Mouse (Mus musculus) lung, embryonic 15.5 days (tissue): Measurements from ENCODE around the gene Tvp23b. TPM values are rescaled to one million over a fixed set of nuclear protein-coding genes. Genes with fewer than 3 reads are reported as not detected.

ENCODE experiments used
- ATAC-seq: fragments of 200-750 bp; cut with Nextera tagmentation; 2 replicates; pipeline ENCODE4 v1.8.0; 2017; ENCODE audit warnings: moderate number of reproducible peaks, borderline replicate concordance; ENCODE audit not compliant: low FRiP score, low TSS enrichment; ENCODE audit errors: extremely low read depth
- H3K27ac ChIP-seq: fragments of 300-500 bp; sonication (generic); 2 replicates; pipeline ENCODE4 v1.5.1; 2015; ENCODE audit warnings: moderate library complexity, mild to moderate bottlenecking, inconsistent platforms
- H3K27me3 ChIP-seq: fragments of 300-500 bp; sonication (generic); 2 replicates; pipeline ENCODE4 v1.6.1; 2015; ENCODE audit warnings: inconsistent platforms
- H3K36me3 ChIP-seq: fragments of 300-500 bp; sonication (generic); 2 replicates; pipeline ENCODE4 v1.6.1; 2015; ENCODE audit warnings: inconsistent platforms
- H3K4me1 ChIP-seq: fragments of 300-500 bp; sonication (generic); 2 replicates; pipeline ENCODE4 v1.6.1; 2015; ENCODE audit warnings: inconsistent platforms
- H3K4me2 ChIP-seq: fragments of 300-500 bp; sonication (generic); 2 replicates; pipeline ENCODE4 v1.6.1; 2015; ENCODE audit warnings: inconsistent platforms, mild to moderate bottlenecking, moderate library complexity
- H3K4me3 ChIP-seq: fragments of 300-500 bp; sonication (generic); 2 replicates; pipeline ENCODE4 v1.5.1; 2015; ENCODE audit warnings: mild to moderate bottlenecking, inconsistent platforms
- H3K9ac ChIP-seq: fragments of 300-500 bp; sonication (generic); 2 replicates; pipeline ENCODE4 v1.6.1; 2015; ENCODE audit warnings: inconsistent platforms
- H3K9me3 ChIP-seq: fragments of 300-500 bp; sonication (generic); 2 replicates; pipeline ENCODE4 v1.6.1; 2016; ENCODE audit warnings: inconsistent platforms
- WGBS: fragments of 180-500 bp; shearing (Covaris S2); methylation state at CpG from one replicate; pipeline ENCODE4 v1.1.7; 2015; 5-methylcytosine and 5-hydroxymethylcytosine counted together
- polyA plus RNA-seq: library from polyadenylated mRNA; unstranded; fragments of >200 nt; fragmentation: Nextera tagmentation; extraction: Ambion mirVana; gene quantifications from 2 replicates; pipeline ENCODE4 v1.2.1, GENCODE M21; 2015

Tvp23b gene
- polyA plus RNA-seq, 1 experiment from 2014 or later, result 74.3 TPM

DNA sequence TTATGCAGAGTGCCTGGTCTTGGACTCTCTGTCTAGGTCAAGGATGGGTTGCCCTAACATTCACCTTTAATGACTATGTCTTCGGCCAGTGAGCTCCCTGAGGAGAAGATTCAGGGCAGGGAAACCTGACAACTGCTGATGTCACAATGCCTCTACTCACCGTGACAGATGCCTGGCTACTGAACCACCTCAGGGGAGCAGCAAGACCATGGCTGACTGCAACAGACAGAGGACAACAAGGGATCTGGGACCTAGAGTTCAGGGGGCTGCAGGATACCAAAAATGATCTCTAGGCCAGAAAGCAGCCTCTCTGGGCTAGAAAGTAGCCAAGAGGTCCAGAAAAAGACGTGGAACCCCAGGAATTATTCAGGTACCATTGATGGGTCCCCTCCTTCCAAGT is 71.8 kb downstream of the Tvp23b start, which contains the start of gene Cdrt4:
Gene Cdrt4 (plus strand): TSS at position 182 of the 400 bp plus-strand sequence.
- no peak within 1 kb of the TSS for H3K4me2 ChIP-seq
- H3K36me3 ChIP-seq, result no peaks in the 10 kb centered on the region
- no peak within 1 kb of the TSS for H3K9ac ChIP-seq
- WGBS, result 82% methylated on average over 3 of the region's 3 CpGs
- no peaks in the 10 kb centered on the region for H3K9me3 ChIP-seq
- no peak within 1 kb of the TSS for H3K27ac ChIP-seq
- H3K4me1 ChIP-seq, result no peaks in the 10 kb centered on the region
- no peak for ATAC-seq
- no peak within 1 kb of the TSS for H3K4me3 ChIP-seq
- no peaks in the 10 kb centered on the region for H3K27me3 ChIP-seq

DNA sequence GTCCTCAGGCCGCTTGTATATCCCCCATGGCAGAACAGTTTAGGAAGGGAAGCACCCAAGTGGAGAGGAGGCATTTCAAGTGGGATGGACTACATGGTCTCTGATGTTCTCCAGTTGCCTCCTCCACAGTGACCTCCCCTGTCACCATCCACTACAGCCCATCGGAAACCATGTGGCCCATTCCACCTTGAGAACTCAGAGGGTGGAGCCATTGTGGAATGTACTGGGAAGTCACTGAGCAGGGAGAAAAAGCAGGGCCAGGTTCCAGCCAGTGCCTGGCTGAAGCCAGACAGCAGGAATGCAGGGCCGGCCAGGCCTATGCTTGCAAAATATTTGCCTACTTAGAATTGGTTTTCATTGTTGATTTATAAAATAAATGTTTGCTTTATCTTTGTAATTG is 75.5 kb downstream of the Tvp23b start:
- peak overlapping the region; percentile 22; the same call in 1 of the 2 replicates for H3K27ac ChIP-seq
- no peaks in the 10 kb centered on the region for H3K4me1 ChIP-seq
- no peaks in the 10 kb centered on the region for H3K27me3 ChIP-seq
- H3K4me2 ChIP-seq, result no peak overlapping the region
- ATAC-seq, result no peak
- H3K9me3 ChIP-seq, result no peaks in the 10 kb centered on the region
- H3K9ac ChIP-seq, result no peak overlapping the region
- H3K36me3 ChIP-seq, result no peaks in the 10 kb centered on the region
- no peak overlapping the region for H3K4me3 ChIP-seq
- WGBS, result 74% methylated on average over 3 of the region's 3 CpGs

DNA sequence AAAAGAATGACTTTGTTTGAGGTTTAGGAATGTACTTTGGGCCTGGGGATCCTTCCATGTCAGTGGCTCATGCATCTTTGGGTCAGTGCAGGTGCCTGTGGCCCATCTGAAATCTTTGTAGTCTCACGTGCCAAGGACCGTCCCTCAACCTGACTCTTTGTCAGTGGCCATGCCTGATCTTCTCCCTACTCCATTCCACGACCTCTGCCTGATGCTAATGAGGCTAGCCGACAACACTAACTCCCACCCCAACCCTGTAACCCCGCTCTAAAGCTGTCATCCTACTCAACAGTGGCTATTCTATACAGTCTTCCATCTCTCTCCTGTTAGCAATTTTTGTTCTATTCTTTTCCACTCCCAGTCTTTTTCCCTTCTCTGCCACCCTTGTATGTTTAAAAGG is 75.9 kb downstream of the Tvp23b start:
- ATAC-seq, result no peak

DNA sequence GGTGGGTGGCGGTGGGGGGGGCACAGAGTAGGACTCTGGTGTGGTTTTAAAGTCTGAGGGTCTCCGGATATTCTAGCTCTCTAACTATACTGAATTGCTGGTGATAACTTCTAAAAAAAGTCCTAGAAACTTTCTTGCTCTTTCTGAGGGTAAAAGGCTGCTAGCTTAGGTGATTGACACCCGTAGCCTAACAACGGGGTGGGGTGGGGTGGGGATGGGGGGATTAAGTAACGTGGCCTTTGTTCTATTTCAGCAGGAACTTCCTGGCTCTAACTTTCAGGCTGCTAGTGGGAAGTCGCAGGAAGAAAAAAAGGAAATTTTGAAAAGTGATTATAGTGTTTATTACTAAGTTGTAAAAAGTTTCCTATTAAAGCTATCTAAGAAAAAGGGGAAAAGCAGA is 76.5 kb downstream of the Tvp23b start:
- H3K4me2 ChIP-seq, result no peak overlapping the region
- no peak overlapping the region for H3K4me3 ChIP-seq
- H3K27ac ChIP-seq, result no peak overlapping the region
- H3K9me3 ChIP-seq, result no peaks in the 10 kb centered on the region
- WGBS, result 44% methylated on average over 6 of the region's 6 CpGs
- H3K36me3 ChIP-seq, result no peaks in the 10 kb centered on the region
- no peaks in the 10 kb centered on the region for H3K27me3 ChIP-seq
- no peak for ATAC-seq
- no peak overlapping the region for H3K9ac ChIP-seq
- H3K4me1 ChIP-seq, result no peaks in the 10 kb centered on the region

More for the DNA sequence above, 75.9 kb downstream of the Tvp23b start:
- 84% methylated on average over 5 of the region's 5 CpGs for WGBS
- Histone ChIP-seq H3K4me1 (no peaks in the 10 kb centered on the region), H3K27ac (peak overlapping the region; percentile 22; the same call in 1 of the 2 replicates), H3K36me3 (no peaks in the 10 kb centered on the region), H3K9me3 (no peaks in the 10 kb centered on the region), H3K4me2 (no peak overlapping the region), H3K27me3 (no peaks in the 10 kb centered on the region), H3K4me3 (no peak overlapping the region), H3K9ac (no peak overlapping the region)

DNA sequence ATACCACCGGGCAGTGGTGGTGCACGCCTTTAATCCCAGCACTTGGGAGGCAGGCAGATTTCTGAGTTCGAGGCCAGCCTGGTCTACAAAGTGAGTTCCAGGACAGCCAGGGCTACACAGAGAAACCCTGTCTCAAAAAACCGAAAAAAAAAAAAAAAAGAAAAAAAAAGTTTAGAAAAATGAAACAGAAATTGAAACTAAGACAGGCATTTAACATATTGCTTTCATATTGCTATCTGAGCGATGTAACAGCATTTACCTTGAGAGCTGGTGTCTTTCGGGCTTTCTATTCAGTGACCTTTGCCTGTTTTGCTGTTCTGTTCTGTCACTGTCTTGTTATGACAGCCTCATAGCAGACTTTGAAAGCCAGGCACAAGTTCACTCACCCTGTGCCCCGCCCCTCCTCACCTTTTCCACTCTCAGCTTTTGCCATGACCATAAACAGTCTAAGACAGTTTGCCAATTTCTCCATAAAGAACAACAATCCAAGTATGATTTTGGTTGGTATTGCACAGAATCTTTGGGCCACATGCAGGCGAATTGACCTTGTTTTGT is 78.4 kb downstream of the Tvp23b start:
- no peak for ATAC-seq
- H3K9ac ChIP-seq, result no peak overlapping the region
- 82% methylated on average over 8 of the region's 8 CpGs for WGBS

DNA sequence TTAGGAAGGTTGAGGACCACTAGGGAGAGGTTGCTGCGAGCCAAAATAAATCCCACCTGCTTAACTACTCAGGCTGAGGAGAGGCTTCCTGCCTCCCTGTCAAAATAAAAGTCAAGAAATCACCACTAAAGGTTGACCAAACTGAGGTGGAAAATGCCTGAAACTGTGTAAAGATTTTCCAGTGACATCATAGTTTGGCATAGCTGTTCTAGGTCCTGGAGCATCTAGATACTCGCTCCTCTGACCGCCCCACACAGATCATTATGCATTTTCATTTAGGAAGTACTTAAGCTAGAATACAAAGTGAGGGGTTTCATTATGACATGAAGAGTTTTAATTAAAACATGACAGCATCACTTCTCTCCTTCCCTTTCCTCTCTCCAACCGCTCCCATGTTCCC is 84.0 kb downstream of the Tvp23b start:
- H3K9me3 ChIP-seq, result no peaks in the 10 kb centered on the region
- no peaks in the 10 kb centered on the region for H3K36me3 ChIP-seq
- no peak for ATAC-seq
- H3K4me1 ChIP-seq, result peaks cover 24% of the 10 kb centered on the region
- H3K27me3 ChIP-seq, result no peaks in the 10 kb centered on the region
- H3K4me2 ChIP-seq, result no peak overlapping the region
- no peak overlapping the region for H3K27ac ChIP-seq
- no peak overlapping the region for H3K9ac ChIP-seq
- WGBS, result 73% methylated on average over 4 of the region's 4 CpGs
- no peak overlapping the region for H3K4me3 ChIP-seq

More for the DNA sequence above, 78.4 kb downstream of the Tvp23b start:
- no peaks in the 10 kb centered on the region for H3K36me3 ChIP-seq
- H3K4me3 ChIP-seq, result no peak overlapping the region
- no peaks in the 10 kb centered on the region for H3K27me3 ChIP-seq
- no peaks in the 10 kb centered on the region for H3K4me1 ChIP-seq
- H3K27ac ChIP-seq, result no peak overlapping the region
- H3K4me2 ChIP-seq, result no peak overlapping the region
- no peaks in the 10 kb centered on the region for H3K9me3 ChIP-seq

DNA sequence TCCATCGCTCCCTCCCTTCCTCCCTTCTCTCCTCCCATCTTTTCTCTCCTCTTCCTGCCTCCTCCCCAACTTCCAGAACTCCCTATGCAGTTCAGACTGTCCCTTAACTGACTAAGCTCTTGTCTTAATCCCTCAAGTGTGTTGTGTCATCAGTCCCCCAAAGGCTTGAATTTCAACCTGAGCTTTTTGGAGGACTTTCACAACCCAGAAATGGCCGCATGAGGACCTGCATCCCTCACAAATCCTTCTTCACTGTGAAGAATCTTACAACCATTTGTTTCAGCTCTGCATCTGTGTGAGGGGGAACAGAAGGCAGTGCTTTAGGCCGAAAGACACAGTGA is 87.1 kb downstream of the Tvp23b start:
- H3K9ac ChIP-seq, result no peak overlapping the region
- 38% methylated on average over 3 of the region's 3 CpGs for WGBS
- H3K27me3 ChIP-seq, result no peaks in the 10 kb centered on the region
- H3K27ac ChIP-seq, result peak overlapping the region; percentile 97
- no peak overlapping the region for H3K4me3 ChIP-seq
- H3K4me2 ChIP-seq, result peak overlapping the region; percentile 51
- no peaks in the 10 kb centered on the region for H3K36me3 ChIP-seq
- H3K9me3 ChIP-seq, result no peaks in the 10 kb centered on the region
- H3K4me1 ChIP-seq, result peaks cover 24% of the 10 kb centered on the region
- peak; percentile 43 for ATAC-seq

Other genes starting within 250 kb of the Tvp23b start
- 12.6 and 13.0 TPM in 2 replicates for gene Lrrc75a, start 230.9 kb upstream of the Tvp23b start, polyA plus RNA-seq
- gene Mmgt2, start 230.8 kb upstream of the Tvp23b start, polyA plus RNA-seq, result 40.9 and 42.1 TPM in 2 replicates
- 5.8 and 6.6 TPM in 2 replicates for gene Zfp287, start 147.6 kb upstream of the Tvp23b start, polyA plus RNA-seq
- gene Gm10428, start 126.4 kb upstream of the Tvp23b start, polyA plus RNA-seq, result not detected in 2 replicates
- gene Zfp286, start 90.0 kb upstream of the Tvp23b start, polyA plus RNA-seq, result 16.6 and 16.7 TPM in 2 replicates
- gene Trim16, start 59.2 kb upstream of the Tvp23b start, polyA plus RNA-seq, result 20.2 and 23.6 TPM in 2 replicates
- 0.38 and 0.49 TPM in 2 replicates for gene Fbxw10, start 32.4 kb upstream of the Tvp23b start, polyA plus RNA-seq
- gene Cdrt4, start 71.7 kb downstream of the Tvp23b start, polyA plus RNA-seq, result 0.36 and 0.62 TPM in 2 replicates
- gene Tekt3, start 182.2 kb downstream of the Tvp23b start, polyA plus RNA-seq, result 0.15 and 0.16 TPM in 2 replicates
- 238 and 261 TPM in 2 replicates for gene Pmp22, start 249.5 kb downstream of the Tvp23b start, polyA plus RNA-seq